Mouse (Mus musculus): Measurements from ENCODE around the gene Rgs8.

Gene Rgs8

GRCm38 (mm10) chr1:153704174-153704573 is 51.3 kb downstream of the Rgs8 start:
- no peak for DNase-seq (ENCODE audit: low read depth)

GRCm38 (mm10) chr1:153704996-153705395 is 52.2 kb downstream of the Rgs8 start:
- no peak for DNase-seq (ENCODE audit: low read depth)

GRCm38 (mm10) chr1:153708626-153709025 is 55.8 kb downstream of the Rgs8 start:
- no peak for DNase-seq (ENCODE audit: low read depth)

- DNase-seq (ENCODE audit: low read depth) = no peak
Measured at GRCm38 (mm10) chr1:153709451-153709850, 56.6 kb downstream of the Rgs8 start.

GRCm38 (mm10) chr1:153711544-153712262 is 58.9 kb downstream of the Rgs8 start:
- DNase-seq (ENCODE audit: low read depth) = no peak

- DNase-seq (ENCODE audit: low read depth) = no peak
Measured at GRCm38 (mm10) chr1:153712633-153713032, 59.8 kb downstream of the Rgs8 start.

- DNase-seq (ENCODE audit: low read depth) = no peak
Measured at GRCm38 (mm10) chr1:153717990-153718389, 65.2 kb downstream of the Rgs8 start.

GRCm38 (mm10) chr1:153720935-153721334 is 68.1 kb downstream of the Rgs8 start:
- DNase-seq (ENCODE audit: low read depth) = no peak

GRCm38 (mm10) chr1:153721565-153722310 is 68.9 kb downstream of the Rgs8 start:
- no peak for DNase-seq (ENCODE audit: low read depth)

GRCm38 (mm10) chr1:153723426-153723825 is 70.6 kb downstream of the Rgs8 start:
- DNase-seq (ENCODE audit: low read depth) = no peak

- no peak for DNase-seq (ENCODE audit: low read depth)
Measured at GRCm38 (mm10) chr1:153726636-153727035, 73.8 kb downstream of the Rgs8 start.

- DNase-seq (ENCODE audit: low read depth) = no peak
Measured at GRCm38 (mm10) chr1:153729806-153730205, 77.0 kb downstream of the Rgs8 start.

GRCm38 (mm10) chr1:153730671-153731070 is 77.8 kb downstream of the Rgs8 start:
- no peak for DNase-seq (ENCODE audit: low read depth)

GRCm38 (mm10) chr1:153733181-153733580 is 80.4 kb downstream of the Rgs8 start:
- DNase-seq (ENCODE audit: low read depth) = no peak

- DNase-seq (ENCODE audit: low read depth) = no peak
Measured at GRCm38 (mm10) chr1:153734866-153735265, 82.0 kb downstream of the Rgs8 start.

- no peak for DNase-seq (ENCODE audit: low read depth)
Measured at GRCm38 (mm10) chr1:153736096-153736495, 83.3 kb downstream of the Rgs8 start.

- no peak for DNase-seq (ENCODE audit: low read depth)
Measured at GRCm38 (mm10) chr1:153737101-153738085, 84.6 kb downstream of the Rgs8 start.

- no peak for DNase-seq (ENCODE audit: low read depth)
Measured at GRCm38 (mm10) chr1:153739437-153740015, 86.7 kb downstream of the Rgs8 start.

- DNase-seq (ENCODE audit: low read depth) = no peak
Measured at GRCm38 (mm10) chr1:153740145-153740544, 87.3 kb downstream of the Rgs8 start, which contains the start of gene Rgs16. Gene Rgs16 (plus strand): TSS chr1:153740349.

- no peak for DNase-seq (ENCODE audit: low read depth)
Measured at GRCm38 (mm10) chr1:153740775-153741400, 88.1 kb downstream of the Rgs8 start.
